Mouse (Mus musculus) adrenal gland (tissue): ENCODE measurements around the gene Zbtb16.

ENCODE experiments used
- intact Hi-C: fragments of 180-260 bp; cut with DNase I; formaldehyde crosslinking; loops from one replicate; pipeline ENCODE4 v1.15.1; 2025

The Zbtb16 gene

DNA sequence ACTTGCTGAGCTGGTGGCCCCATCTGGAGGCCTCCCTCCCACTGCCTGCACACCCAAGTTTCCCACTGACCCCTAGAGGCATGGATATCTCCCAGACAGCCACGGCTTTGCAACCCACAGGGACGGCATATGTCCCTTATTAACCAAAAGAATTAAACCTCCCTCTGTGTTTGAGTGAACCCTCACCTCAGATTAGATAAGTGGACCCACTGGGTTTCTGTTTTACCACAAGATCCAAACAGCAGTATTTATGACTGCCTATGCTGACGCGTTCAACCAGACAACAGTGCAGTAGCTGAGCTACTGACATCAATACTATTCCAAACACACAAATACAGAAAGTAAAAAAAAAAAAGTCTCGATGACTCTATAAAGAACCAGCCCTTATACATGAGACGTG, 29.4 kb downstream of the Zbtb16 start:
- intact Hi-C loops: no loop called here

DNA sequence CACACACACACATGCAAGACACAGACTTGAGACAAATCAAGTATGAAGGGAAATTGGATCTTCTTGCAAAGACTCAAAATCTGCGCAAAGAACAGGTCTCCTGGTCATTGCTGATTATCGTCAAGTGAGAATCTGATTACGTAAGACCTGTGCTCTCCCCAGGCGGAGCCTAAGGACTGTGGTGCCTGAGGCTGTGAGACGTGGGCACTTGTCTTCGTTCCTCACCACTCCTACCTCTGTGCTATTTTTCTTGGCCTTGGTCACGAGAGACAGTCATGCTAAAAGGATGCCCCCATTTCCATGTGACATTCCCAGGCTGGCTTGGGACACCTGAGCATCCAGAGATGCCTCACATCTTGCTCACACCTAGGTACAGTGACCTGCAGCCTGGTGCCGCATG, 30.2 kb downstream of the Zbtb16 start:
- intact Hi-C loops: no loop called here

DNA sequence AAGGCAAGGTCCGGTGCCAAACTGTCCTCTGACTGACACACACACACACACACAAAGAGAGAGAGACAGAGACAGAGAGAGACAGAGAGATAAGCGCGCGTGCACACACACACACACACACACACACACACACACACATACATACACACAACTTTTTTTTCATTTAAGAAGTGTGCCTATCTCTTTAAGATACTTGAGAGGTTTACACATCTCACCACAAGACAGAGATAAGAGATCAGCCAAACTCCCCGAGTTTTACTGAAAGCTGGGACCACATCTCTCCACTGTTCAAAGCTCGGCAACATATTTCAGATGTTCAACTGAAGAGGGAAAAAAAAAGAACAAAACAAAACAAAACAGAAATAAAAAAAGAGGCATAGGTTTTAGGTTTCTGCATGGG, 31.5 kb downstream of the Zbtb16 start:
- intact Hi-C loops: no loop called here

DNA sequence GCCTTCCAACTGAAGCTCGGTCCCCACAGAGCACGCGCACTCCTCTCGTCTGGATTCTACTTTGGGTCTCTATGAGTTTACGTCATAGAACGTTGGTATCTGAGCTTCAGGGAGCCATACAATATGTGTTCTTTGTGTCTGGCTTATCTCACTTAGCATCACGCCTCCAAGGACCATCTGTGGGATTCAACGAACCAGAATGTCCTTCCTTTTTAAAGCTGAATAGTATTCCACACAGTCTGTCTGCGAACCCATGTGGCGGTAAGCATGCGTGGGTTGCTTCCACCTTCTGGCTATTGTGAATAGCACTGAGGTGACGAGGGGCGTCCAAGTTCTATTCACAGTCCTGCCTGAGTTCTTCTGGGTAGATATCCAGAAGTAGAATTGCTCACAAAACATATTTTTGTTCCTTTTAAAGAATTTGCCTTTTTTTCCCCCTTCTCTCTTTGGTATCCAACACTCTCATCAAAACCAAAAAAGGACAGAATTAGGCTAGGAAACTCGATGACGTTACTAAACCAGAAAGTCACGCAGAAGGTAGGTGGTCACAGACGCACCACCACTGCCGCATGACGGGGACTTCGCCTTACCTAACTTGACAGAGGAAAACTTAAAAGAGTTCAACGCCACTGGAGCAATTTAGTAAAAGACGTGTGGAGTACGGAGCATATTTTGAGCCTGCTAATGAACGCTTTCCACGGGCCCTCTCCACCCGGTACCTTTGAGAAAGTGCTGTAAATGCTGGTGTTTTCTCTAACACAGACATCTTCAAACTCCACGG, 32.4 kb downstream of the Zbtb16 start:
- intact Hi-C loops: no loop called here

DNA sequence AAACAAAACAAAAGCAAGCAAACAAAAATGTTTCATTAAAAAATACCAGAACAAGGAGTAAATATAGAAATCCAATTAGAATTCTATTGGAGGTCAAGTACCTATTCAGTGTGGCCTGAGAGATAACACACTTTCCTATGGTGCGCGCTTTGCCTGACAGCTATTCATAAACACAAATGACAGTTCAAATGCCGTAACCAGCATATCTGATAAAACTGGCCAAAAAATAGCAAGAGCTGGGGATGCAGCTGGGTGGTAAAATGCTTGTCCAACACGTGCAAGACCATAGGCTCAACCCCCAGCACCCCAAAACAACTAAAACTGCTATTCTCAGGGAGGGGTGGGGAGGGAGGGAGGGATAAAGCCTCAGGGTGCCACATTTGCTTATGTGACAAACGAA, 33.6 kb downstream of the Zbtb16 start:
- intact Hi-C loops: no loop called here

DNA sequence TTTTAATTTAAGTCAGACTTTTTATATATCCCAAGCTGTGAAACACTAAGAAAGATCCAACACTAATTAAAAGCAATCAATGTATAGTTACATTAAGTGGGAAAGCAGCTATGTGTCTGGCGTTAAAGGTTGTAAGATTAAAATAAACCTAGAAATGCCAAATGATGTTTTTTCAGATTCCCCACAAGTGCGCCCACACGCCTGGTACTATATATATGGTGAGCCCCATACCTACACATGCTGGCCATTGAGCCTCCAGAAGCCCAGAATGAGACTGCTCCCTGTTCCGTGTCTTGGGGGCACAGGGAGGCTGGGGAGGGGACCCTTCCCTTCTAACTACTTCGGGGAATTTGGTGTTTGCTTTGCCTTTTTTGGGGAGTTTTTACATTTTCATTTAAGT, 34.7 kb downstream of the Zbtb16 start:
- intact Hi-C loops: no loop called here

DNA sequence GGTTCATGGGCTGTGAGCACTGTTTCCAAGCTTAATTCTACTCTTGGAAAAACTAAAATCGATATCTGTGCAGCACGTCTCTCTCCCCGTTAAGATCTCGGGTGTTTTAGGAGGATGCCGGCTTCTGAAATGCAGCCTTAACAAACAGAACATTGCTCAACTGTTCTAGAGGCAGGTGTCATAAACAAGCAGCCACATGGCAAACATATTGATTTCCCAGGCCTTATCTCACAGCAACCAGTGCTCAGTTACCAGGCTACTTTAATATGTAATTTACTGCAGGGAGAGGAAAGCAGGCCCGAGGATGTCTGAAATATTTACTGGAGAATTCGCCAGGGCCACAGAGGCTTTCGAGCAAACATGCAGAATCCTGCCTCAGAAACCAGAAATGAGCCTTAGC, 35.4 kb downstream of the Zbtb16 start:
- intact Hi-C loops: no loop called here

DNA sequence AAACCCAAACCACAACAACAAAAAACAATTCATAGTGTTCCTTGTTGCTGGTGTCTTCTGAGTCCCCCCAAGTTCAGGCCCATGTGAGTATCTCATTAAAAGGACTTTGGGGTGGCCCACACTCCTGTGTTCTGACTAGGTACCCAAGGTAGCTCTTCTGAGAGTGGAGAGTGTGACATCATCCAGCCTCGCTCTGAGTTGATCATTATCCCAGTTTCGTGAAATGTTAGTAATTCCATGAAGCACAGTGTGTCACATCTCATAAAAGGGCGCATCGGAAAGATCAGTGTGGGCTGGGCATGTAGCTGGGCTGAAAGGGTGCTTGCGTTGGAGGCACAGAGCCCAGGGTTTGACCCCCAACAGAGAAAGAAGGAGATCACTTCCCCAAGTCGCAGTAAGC, 38.0 kb downstream of the Zbtb16 start:
- intact Hi-C loops: no loop called here

DNA sequence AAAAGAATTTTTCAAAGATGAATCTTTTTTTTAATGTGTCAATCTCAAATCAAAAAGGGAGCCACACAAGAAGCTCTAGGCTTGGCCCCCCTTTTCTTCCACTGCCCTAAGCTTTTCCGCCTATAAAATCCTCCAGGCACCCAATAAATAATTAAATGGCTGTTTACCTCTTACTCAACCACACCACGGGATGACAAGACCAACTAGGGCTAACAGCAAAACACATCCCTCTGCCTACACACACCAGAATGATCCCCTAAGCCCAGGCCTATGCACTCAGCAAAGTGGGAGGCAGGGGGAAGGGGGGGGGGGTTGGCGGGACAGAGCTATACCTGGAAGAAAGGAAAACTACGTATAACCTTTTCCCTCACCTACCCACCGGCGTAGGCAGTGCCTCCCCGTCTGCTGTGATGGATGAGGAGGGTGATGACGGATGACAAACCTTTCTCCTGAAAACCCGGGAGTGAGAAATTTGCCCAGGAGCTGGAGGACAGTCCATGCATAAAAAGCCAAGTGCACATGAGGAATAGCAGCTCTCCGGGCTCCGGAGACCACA, 39.7 kb downstream of the Zbtb16 start:
- intact Hi-C loops: no loop called here

DNA sequence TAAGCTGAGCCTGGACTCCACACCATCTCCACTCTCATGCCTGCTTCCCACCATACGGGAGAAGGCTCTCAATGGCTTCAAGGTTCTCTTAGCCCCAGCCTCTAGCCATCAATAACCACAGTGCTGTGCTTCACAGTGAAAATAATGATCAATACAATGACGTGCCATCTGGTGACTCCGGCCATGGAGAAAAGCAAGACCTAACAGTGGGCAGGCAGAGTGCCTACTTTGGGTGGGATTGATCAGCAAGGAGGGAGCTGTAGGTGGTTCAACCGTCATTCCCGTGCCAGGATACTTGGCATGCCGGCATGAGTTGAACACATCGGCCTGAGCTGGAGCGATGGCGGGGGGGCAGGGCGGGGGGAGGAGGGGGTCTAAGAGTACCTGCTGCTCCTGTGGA, 40.3 kb downstream of the Zbtb16 start:
- intact Hi-C loops: no loop called here

DNA sequence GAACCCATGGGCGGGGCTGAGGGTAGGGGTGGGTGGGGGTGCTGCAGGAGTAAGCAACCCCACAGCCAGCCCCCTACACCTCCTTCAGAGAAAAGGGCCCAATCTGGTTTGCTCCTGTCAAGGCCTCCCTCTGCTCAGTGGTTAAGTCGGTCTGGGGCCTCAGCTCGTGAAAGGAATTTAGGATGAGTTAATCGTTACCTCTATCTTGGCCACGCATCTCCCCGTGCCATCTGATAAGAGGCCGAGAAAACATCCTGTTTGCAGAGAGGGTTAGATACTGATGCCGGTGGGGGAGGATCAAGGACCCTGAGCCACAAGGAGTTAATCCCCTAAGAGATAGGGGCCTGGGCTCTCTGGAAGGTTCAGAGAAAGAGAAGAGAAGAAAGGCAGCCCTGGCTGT, 40.9 kb downstream of the Zbtb16 start:
- intact Hi-C loops: no loop called here

DNA sequence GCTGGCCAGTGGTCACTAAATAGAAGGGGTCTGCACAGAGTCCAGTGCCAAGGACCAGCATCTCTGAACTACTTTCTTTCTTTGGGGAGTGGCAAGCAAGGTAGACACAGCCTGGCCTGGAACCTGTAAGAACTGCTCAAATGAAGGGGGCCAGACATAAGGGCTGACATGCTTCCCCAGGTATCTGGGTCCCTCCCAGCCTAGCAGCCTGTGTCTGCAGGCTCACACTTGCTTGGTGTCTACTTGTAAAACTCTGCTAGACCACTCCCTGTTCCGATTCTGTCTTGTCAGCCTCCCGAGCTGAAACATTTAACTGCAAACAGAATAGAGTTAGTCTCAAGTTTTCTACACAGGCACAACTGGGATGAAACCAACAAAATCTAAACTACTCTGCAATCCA, 41.6 kb downstream of the Zbtb16 start:
- intact Hi-C loops: no loop called here

DNA sequence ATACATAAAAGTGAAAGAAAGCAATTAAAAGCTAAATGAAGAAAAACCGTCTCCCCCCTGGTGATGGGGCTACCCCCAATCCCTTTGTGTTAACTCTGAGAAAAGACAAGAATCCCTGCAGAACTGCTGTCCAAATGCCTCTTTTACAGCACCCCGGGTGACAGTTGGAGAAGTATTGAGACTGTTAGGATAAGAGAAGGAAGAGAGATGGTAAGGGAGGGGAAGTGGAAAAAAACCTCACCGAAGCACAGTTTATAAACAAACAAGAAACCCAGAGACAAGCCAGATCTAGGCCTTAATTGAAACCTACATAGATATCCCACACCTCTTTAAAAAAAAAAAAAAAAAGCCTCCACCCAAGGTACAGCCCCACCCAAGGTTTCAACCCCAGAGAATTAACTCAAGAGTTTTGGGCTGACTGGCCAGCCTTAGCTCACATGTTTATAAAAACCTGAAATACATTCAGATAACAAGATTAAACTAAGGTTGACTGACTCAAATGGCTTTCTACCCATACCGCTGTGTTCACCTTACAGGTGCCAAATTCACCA, 42.3 kb downstream of the Zbtb16 start:
- intact Hi-C loops: no loop called here

DNA sequence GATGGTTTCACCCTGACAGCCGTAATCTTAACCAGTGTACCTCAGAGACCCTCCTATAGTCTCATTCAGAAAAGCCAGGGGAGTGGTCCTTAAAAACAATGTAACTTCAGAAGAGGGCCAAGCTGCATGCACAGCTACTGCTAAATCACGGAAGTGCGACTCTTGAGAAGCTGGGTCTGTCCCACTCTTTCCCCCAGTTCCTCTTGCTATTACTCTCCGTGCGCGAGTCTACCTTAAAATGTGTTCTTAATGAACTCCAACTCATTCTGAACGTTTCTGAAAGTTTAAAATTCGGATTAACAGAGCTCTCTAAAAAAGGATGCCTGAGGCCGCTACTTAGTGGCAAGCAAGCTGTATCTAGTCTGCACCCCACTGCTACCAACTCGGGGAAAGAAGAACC, 45.4 kb downstream of the Zbtb16 start:
- intact Hi-C loops: no loop called here

DNA sequence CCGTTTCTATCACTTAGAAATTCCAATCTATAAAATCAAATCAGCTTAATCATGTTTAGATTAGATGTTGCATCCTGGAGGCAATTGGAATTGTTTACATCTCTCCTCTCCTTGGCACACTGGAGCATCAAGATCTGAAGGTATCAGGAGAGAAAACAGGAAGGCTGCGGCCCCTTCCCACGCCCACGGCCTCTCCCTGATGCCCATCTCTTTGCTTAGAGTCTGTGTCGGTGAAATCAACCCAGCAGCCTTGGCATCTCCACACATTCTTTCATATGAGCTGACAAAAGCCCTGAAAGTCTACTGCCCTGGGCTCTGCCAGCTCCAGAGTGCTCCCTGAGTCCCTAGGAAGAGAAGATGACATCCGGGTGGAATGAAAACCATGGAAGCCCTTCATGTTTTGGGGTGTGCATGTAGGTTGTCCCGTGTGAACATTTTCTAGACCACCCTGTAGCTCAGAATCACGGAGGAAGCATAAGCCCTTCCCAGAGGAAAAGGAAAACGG, 48.1 kb downstream of the Zbtb16 start:
- intact Hi-C loops: no loop called here

DNA sequence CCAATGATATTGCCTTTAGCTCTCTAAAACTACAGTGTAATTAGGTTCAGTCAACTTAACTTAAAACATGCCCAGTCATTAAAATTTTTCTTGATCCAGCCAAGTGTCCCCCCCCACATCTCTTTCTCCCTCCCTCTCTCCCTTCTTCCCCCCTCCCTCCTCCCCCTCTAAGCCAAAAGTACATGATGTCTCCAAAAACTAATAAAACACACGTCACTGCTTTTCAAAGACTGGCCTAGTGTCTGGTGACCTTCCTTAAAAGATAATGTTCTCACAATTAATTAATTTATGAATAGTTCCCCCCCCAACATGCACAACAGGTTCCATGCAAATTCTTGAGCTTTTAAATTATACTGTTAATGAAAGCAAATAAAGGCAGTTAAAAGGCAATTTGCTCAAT, 48.7 kb downstream of the Zbtb16 start:
- intact Hi-C loops: no loop called here

DNA sequence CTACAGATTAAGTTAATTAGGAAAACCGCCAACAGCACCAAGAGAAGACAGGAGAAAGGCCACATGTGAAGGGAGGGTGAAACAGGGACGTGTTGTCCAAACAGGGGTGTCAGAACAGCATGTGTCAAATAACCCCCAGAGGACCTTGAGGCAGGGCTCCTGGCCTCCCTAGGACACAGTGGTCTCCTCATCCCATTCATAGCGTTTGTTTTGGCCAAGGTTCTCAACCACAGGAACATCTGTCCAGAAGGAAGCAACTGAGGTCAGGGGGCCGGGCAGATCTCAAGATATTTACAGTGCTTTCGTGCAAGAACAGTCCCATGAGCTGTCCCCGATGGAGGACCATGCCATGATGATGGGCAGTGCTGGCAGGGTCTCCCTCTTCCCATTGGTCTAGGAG, 49.2 kb downstream of the Zbtb16 start:
- intact Hi-C loops: no loop called here

DNA sequence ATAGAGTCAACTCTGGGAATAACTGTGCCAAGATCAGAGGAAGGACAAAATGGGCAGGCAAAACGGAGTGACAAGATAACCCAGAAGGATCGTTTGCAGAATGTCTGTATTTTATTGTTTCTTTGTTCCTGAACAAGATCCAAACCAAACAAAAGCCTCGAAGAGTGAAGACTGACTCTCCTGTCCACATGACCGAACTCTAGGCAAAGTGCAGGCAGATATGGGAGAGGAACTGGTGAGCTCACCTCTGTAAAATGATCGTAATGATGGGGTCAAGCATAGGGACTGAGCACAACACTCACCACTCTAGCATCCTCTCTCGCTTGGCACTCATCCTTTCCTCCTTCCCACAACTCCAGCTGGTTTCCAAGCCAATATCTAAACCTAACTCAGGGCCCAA, 51.1 kb downstream of the Zbtb16 start:
- intact Hi-C loops: no loop called here

DNA sequence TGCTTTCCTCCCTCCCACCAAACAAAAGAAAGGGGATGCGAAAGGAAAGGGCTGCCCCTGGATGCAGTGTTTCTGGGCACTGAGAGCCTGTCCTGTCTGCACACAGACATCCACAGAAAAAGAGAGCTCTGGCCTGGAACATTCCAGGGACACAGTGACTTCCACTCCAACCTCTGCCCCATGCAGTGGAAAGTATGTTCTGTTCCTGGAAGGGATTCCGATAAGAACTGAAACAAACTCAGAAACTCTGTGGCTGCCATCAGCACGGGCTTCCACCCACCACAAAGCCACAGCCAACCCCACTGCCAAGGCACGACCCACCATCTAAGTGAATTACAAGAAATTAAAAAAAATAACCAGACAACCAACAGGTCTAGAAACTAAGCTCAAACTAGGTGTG, 52.7 kb downstream of the Zbtb16 start:
- intact Hi-C loops: no loop called here

DNA sequence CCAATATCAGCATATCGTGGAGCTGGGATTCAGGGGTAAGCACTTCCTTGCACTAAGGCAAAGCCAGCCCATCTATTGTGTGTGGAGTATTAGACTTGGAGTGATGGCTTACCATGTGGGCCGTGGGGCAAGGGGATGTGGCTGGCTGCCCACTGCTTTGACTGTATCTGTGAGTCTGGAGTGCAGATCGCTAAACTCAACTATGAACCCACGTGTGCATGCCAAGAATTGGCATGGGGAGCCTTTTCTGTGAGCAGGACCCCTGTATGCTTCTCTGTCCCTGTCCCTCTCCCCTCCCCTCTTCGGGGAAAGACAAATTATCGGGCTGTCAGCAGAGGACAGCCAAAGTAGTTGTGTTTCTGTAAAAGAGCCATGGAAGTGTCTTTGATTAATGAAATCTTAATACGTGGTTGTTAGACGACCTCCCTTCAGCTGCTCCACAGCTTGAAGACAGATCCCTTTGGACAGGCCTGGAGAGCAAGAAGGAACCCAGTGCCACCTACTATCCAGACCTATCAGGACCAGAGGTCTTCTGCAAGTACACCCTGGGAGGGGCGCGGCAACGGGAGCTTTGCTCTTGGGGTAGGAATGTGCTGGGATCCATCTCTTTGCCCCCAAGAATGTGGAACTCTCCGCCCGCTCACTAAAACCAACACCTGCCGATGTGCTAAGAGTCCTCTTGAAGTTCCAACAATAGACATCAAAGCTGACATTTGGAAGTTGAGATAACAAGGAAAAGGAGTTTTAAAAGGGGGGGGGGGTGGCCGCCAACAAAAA, 53.5 kb downstream of the Zbtb16 start:
- intact Hi-C loops: no loop called here

DNA sequence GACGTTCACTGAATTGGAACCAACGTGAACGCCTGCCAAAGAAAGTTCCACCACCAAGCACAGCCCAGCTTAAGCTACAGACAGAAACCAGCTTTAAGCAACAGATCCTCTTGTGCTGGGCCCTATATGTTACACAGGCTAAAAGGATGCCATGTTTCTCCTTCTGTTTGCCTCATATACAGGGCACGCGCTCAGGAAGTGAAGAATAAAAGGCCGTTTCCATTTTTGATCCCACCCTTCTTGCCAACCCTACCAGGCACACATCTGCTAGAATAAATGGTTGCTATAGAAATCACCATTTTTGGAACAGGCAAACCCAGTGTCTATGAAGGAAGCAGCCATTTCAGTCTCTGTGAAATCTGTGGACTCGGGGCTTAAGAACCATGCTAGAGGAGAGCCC, 59.8 kb downstream of the Zbtb16 start:
- intact Hi-C loops: no loop called here

DNA sequence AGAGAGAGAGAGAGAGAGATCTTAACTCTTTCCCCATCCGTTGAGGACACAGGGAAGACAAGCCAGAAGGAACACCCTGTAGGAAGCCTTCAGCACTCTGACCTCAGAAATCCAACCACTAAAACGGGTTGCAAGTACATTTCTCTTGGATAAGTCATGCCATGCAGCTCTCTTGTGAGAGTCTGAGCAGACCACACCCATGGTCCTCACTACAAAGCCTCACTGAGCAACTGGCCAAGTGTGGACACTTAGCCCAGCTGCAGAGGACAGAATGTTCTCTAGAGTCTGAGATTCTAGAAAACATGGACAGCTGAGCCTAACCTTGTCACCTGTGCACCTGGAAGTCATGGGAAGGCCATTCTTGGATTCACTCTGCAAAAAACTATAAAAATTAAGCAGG, 60.5 kb downstream of the Zbtb16 start:
- intact Hi-C loops: no loop called here
